Mouse (Mus musculus) hindbrain, embryonic 14.5 days (tissue): Measurements from ENCODE around the gene Ano7. TPM values are rescaled to one million over a fixed set of nuclear protein-coding genes. Genes with fewer than 3 reads are reported as not detected.
A peak's percentile ranks its signal among the peaks of the same experiment; 100 is the strongest.

Source experiments
- ATAC-seq: fragments of 200-750 bp; cut with Nextera tagmentation; 2 replicates; pipeline ENCODE4 v1.8.0; 2017; ENCODE audit warnings: moderate number of reproducible peaks, mild to moderate bottlenecking, moderate TSS enrichment, moderate library complexity; ENCODE audit not compliant: low FRiP score
- DNase-seq: peaks from one replicate; pipeline ENCODE4 v3.0.0-alpha.2; 2015; ENCODE audit warnings: low spot score
- H3K27ac ChIP-seq: fragments of 300-500 bp; sonication (generic); 2 replicates; pipeline ENCODE4 v1.5.1; 2014; ENCODE audit warnings: mild to moderate bottlenecking, moderate library complexity
- H3K27me3 ChIP-seq: fragments of 300-500 bp; sonication (generic); 2 replicates; pipeline ENCODE4 v1.6.1; 2014; ENCODE audit warnings: mild to moderate bottlenecking, low read length, mixed read lengths; ENCODE audit not compliant: control insufficient read depth, insufficient read depth
- H3K36me3 ChIP-seq: fragments of 300-500 bp; sonication (generic); replicated peaks from 2 replicates; pipeline ENCODE4 v1.6.1; 2014; ENCODE audit not compliant: control insufficient read depth, insufficient read depth
- H3K4me1 ChIP-seq: fragments of 300-500 bp; sonication (generic); replicated peaks from 2 replicates; pipeline ENCODE4 v1.6.1; 2014; ENCODE audit warnings: antibody characterized with exemption, low read length, mixed read lengths; ENCODE audit not compliant: control insufficient read depth, insufficient read depth
- H3K4me2 ChIP-seq: fragments of 300-500 bp; sonication (generic); replicated peaks from 2 replicates; pipeline ENCODE4 v1.6.1; 2014; ENCODE audit warnings: mild to moderate bottlenecking, moderate library complexity
- H3K4me3 ChIP-seq: fragments of 300-500 bp; sonication (generic); replicated peaks from 2 replicates; pipeline ENCODE4 v1.5.1; 2014; ENCODE audit warnings: mild to moderate bottlenecking, low read length
- H3K9ac ChIP-seq: fragments of 300-500 bp; sonication (generic); 2 replicates; pipeline ENCODE4 v1.6.1; 2014
- H3K9me3 ChIP-seq: fragments of 300-500 bp; sonication (generic); 2 replicates; pipeline ENCODE4 v1.6.1; 2016; ENCODE audit warnings: low read length; ENCODE audit not compliant: control insufficient read depth
- WGBS: fragments of 180-500 bp; shearing (Covaris S2); extraction: QIAGEN DNeasy Blood & Tissue Kit; methylation state at CpG from one replicate; pipeline ENCODE4 v1.1.7; 2014; 5-methylcytosine and 5-hydroxymethylcytosine counted together
- polyA plus RNA-seq: library from polyadenylated mRNA; unstranded; fragments of >200 nt; fragmentation: Nextera tagmentation; extraction: Ambion mirVana; gene quantifications from 2 replicates; pipeline ENCODE4 v1.2.1, GENCODE M21; 2014

Ano7 gene
- polyA plus RNA-seq = 0.66 and 1.3 TPM in 2 replicates

GRCm38 (mm10) chr1:93373665-93374064 is at the start of gene Ano7:
Gene Ano7 (plus strand): TSS chr1:93373930.
- no peak within 1 kb of the TSS for H3K4me2 ChIP-seq
- H3K4me3 ChIP-seq = no peak within 1 kb of the TSS
- H3K27ac ChIP-seq = no peak within 1 kb of the TSS
- ATAC-seq (no peak), DNase-seq (no peak)
- no peaks in the 10 kb centered on the region for H3K4me1 ChIP-seq
- no peaks in the 10 kb centered on the region for H3K27me3 ChIP-seq
- H3K9ac ChIP-seq = no peak within 1 kb of the TSS
- no peaks in the 10 kb centered on the region for H3K36me3 ChIP-seq
- H3K9me3 ChIP-seq = no peaks in the 10 kb centered on the region
- 80% methylated on average over 4 of the region's 4 CpGs for WGBS

- Histone ChIP-seq H3K4me3 (no peak overlapping the region), H3K9ac (no peak overlapping the region), H3K27me3 (no peaks in the 10 kb centered on the region), H3K4me2 (no peak overlapping the region), H3K27ac (no peak overlapping the region), H3K9me3 (no peaks in the 10 kb centered on the region), H3K36me3 (peaks cover 48% of the 10 kb centered on the region), H3K4me1 (no peaks in the 10 kb centered on the region)
- no peak for DNase-seq
- ATAC-seq = no peak
- 90% methylated on average over 6 of the region's 6 CpGs for WGBS
Measured at GRCm38 (mm10) chr1:93323973-93324372, 49.8 kb upstream of the Ano7 start.

GRCm38 (mm10) chr1:93326446-93326845 is 47.3 kb upstream of the Ano7 start:
- DNase-seq (no peak), ATAC-seq (no peak)
- WGBS = 97% methylated on average over 3 of the region's 3 CpGs
- peaks cover 41% of the 10 kb centered on the region for H3K36me3 ChIP-seq
- no peak overlapping the region for H3K4me3 ChIP-seq
- H3K27ac ChIP-seq = no peak overlapping the region
- no peaks in the 10 kb centered on the region for H3K4me1 ChIP-seq
- no peaks in the 10 kb centered on the region for H3K27me3 ChIP-seq
- H3K9me3 ChIP-seq = no peaks in the 10 kb centered on the region
- H3K9ac ChIP-seq = no peak overlapping the region
- H3K4me2 ChIP-seq = no peak overlapping the region

DNA sequence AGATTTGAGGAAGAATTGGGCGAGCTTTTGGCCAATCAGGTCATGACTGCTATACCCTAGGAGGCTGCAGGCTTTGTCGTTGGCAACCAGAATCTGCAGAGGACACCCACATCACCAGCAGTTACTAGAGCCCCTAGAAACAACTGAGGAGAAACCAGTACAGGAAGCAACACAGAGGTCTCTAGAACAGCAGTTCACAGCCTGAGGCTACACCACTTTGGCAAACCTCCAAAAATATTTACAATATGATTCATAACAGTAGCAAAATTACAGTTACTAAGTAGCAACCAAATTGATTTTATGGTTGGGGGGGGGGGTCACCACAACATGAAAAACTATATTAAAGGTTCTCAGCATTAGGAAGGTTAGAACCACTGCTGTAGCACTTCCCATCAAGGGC is 39.1 kb upstream of the Ano7 start:
- no peaks in the 10 kb centered on the region for H3K9me3 ChIP-seq
- ATAC-seq = no peak
- H3K9ac ChIP-seq = no peak overlapping the region
- no peaks in the 10 kb centered on the region for H3K4me1 ChIP-seq
- DNase-seq = no peak
- no peaks in the 10 kb centered on the region for H3K27me3 ChIP-seq
- H3K4me3 ChIP-seq = no peak overlapping the region
- no peak overlapping the region for H3K4me2 ChIP-seq
- H3K36me3 ChIP-seq = peaks cover 24% of the 10 kb centered on the region
- H3K27ac ChIP-seq = no peak overlapping the region
- 77% methylated on average over 2 of the region's 2 CpGs for WGBS

GRCm38 (mm10) chr1:93342648-93343503 is 30.9 kb upstream of the Ano7 start, which contains the start of the genes Ppp1r7 and Pask:
Gene Ppp1r7 (plus strand): TSS chr1:93342854.
Gene Pask (minus strand): TSS chr1:93343482.
- DNase-seq (peak; percentile 98), ATAC-seq (peak; percentile 93)
- Histone ChIP-seq H3K9me3 (no peaks in the 10 kb centered on the region), H3K27me3 (no peaks in the 10 kb centered on the region), H3K4me1 (peaks cover 10% of the 10 kb centered on the region), H3K9ac (peak within 1 kb of the TSS; percentile 74), H3K36me3 (peaks cover 16% of the 10 kb centered on the region), H3K27ac (peak within 1 kb of the TSS; percentile 79), H3K4me2 (peak within 1 kb of the TSS; percentile 98), H3K4me3 (peak within 1 kb of the TSS; percentile 66)
- under 1% methylated on average over 63 of the region's 63 CpGs for WGBS

DNA sequence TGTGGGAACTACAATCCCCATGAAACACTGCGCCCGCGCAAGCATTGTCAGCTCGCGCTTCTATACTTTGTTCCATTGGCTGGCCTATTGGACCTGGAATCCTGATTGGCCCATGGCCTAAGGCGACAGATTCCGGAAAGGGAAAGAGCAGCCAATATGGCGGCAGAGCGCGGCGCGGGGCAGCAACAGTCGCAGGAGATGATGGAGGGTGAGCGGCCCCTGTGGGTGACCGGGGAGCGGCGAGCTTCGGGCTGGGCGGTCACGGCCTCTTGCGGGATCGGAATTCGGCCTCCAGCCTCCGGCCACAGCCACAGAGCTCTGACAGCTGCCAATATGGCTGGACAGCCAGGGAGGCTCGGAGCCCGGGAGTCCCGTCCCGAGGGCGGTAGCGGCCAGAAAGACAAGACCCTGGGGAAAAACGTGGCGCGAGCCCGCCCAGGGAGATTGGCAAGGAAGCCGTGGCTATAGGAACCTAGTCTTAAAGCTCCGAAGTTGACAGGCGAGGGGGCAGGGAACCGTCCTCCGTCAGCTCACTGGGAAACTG is 30.2 kb upstream of the Ano7 start:
- Histone ChIP-seq H3K4me1 (peaks cover 10% of the 10 kb centered on the region), H3K4me3 (peak overlapping the region; percentile 66), H3K27ac (peak overlapping the region; percentile 79), H3K4me2 (peak overlapping the region; percentile 98), H3K36me3 (peaks cover 23% of the 10 kb centered on the region), H3K9ac (peak overlapping the region; percentile 74), H3K9me3 (no peaks in the 10 kb centered on the region), H3K27me3 (no peaks in the 10 kb centered on the region)
- ATAC-seq = peak; percentile 98
- under 1% methylated on average over 39 of the region's 39 CpGs for WGBS
- peak; percentile 96 for DNase-seq

DNA sequence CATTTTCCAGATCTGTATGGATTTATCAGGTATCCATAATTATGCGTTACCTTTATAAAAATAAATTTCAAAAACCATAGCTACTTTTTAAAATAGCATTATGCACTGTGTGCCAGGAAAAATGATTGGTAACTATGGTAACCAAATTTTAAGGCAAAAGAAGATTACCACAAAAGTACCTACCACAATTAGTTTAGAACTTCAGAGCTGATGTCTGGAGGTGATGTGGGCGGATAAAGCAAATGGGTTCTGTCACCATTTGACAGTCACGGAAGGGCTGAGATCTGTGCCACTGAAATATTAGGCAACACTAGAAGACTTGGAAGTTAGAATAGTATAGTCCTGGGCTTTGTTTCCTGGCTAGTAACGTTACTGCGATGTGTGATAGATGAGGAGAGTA is 26.6 kb upstream of the Ano7 start:
- DNase-seq = no peak
- 94% methylated on average over 5 of the region's 5 CpGs for WGBS
- Histone ChIP-seq H3K36me3 (peaks cover 51% of the 10 kb centered on the region), H3K4me1 (peaks cover 10% of the 10 kb centered on the region), H3K9me3 (no peaks in the 10 kb centered on the region), H3K4me2 (no peak overlapping the region), H3K4me3 (no peak overlapping the region), H3K27ac (no peak overlapping the region), H3K9ac (no peak overlapping the region), H3K27me3 (no peaks in the 10 kb centered on the region)
- no peak for ATAC-seq

- ATAC-seq (no peak), DNase-seq (no peak)
Measured at GRCm38 (mm10) chr1:93349701-93350100, 24.0 kb upstream of the Ano7 start.

GRCm38 (mm10) chr1:93352724-93353123 is 21.0 kb upstream of the Ano7 start:
- no peak overlapping the region for H3K4me2 ChIP-seq
- peaks cover 92% of the 10 kb centered on the region for H3K36me3 ChIP-seq
- ATAC-seq (no peak), DNase-seq (no peak)
- no peaks in the 10 kb centered on the region for H3K9me3 ChIP-seq
- no peak overlapping the region for H3K27ac ChIP-seq
- 96% methylated on average over 2 of the region's 2 CpGs for WGBS
- no peaks in the 10 kb centered on the region for H3K27me3 ChIP-seq
- H3K9ac ChIP-seq = no peak overlapping the region
- no peaks in the 10 kb centered on the region for H3K4me1 ChIP-seq
- H3K4me3 ChIP-seq = no peak overlapping the region

More at GRCm38 (mm10) chr1:93349701-93350100, 24.0 kb upstream of the Ano7 start:
- Histone ChIP-seq H3K9me3 (no peaks in the 10 kb centered on the region), H3K4me2 (no peak overlapping the region), H3K4me1 (peaks cover 1% of the 10 kb centered on the region; the same call in 1 of the 2 replicates), H3K36me3 (peaks cover 77% of the 10 kb centered on the region), H3K27ac (no peak overlapping the region), H3K4me3 (no peak overlapping the region), H3K9ac (no peak overlapping the region), H3K27me3 (no peaks in the 10 kb centered on the region)
- WGBS = 63% methylated on average over 4 of the region's 4 CpGs
